Mouse (Mus musculus): ENCODE measurements around the gene Coq6. TPM values are rescaled to one million over a fixed set of nuclear protein-coding genes. Genes with fewer than 3 reads are reported as not detected.

Gene Coq6
- polyA plus RNA-seq, 1 experiment from 2014 or later: 43.6 TPM

GRCm38 (mm10) chr12:84400068-84400467 lies 38.6 kb downstream of the Coq6 start:
- no peaks in the 10 kb centered on the region for H3K27me3 ChIP-seq (ENCODE audit: control insufficient read depth, insufficient read depth, low read length)
- H3K4me1 ChIP-seq (ENCODE audit: control insufficient read depth, insufficient read depth, low read length): peaks cover 11% of the 10 kb centered on the region; the same call in 1 of the 2 replicates
- ATAC-seq (ENCODE audit: insufficient read depth, low FRiP score): no peak
- H3K27ac ChIP-seq (ENCODE audit: low read length): peak overlapping the region; percentile 65
- WGBS: 54% methylated on average over 3 of the region's 3 CpGs
- no peak overlapping the region for H3K4me3 ChIP-seq (replicated peaks; ENCODE audit: low read length)
- no peaks in the 10 kb centered on the region for H3K9me3 ChIP-seq (replicated peaks; ENCODE audit: control insufficient read depth, low read length)
- H3K4me2 ChIP-seq (ENCODE audit: low read depth, low read length): no peak overlapping the region
- H3K36me3 ChIP-seq (ENCODE audit: control insufficient read depth, insufficient read depth, low read length): no peaks in the 10 kb centered on the region
- H3K9ac ChIP-seq (ENCODE audit: low read length): 0 out of 2 replicates have a peak overlapping the region, but pooled peaks have one; percentile 12

- ATAC-seq (ENCODE audit: insufficient read depth, low FRiP score): peak; percentile 68; the same call in 1 of the 2 replicates
- Histone ChIP-seq H3K4me3 (replicated peaks; ENCODE audit: low read length) (no peak overlapping the region), H3K9ac (ENCODE audit: low read length) (no peak overlapping the region), H3K4me2 (ENCODE audit: low read depth, low read length) (no peak overlapping the region), H3K27ac (ENCODE audit: low read length) (peak overlapping the region; percentile 64), H3K4me1 (ENCODE audit: control insufficient read depth, insufficient read depth, low read length) (peaks cover 11% of the 10 kb centered on the region; the same call in 1 of the 2 replicates), H3K27me3 (ENCODE audit: control insufficient read depth, insufficient read depth, low read length) (no peaks in the 10 kb centered on the region), H3K36me3 (ENCODE audit: control insufficient read depth, insufficient read depth, low read length) (no peaks in the 10 kb centered on the region), H3K9me3 (replicated peaks; ENCODE audit: control insufficient read depth, low read length) (no peaks in the 10 kb centered on the region)
- WGBS: 22% methylated on average over 3 of the region's 3 CpGs
These were observed 39.2 kb downstream of the Coq6 start for GRCm38 (mm10) chr12:84400653-84401052.

- Histone ChIP-seq H3K27ac (ENCODE audit: low read length) (no peak overlapping the region), H3K4me2 (ENCODE audit: low read depth, low read length) (no peak overlapping the region), H3K9ac (ENCODE audit: low read length) (no peak overlapping the region)
These were observed 41.5 kb downstream of the Coq6 start for GRCm38 (mm10) chr12:84402923-84403322.

DNA sequence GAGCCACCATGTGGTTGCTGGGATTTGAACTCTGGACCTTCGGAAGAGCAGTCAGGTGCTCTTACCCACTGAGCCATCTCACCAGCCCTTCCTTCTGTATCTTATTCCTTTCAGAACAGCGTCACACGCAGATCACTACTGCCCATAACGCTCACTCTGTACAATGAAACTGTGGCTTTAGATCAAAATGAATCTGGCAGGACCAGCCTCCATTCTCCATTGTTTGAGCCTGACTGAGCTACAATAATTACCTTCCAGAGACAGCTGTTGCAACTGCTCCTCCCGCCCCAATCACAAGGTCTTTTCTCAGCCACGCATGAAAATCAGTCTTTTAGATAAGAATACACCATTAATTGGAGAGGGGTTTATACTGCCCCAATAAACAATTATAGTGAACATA lies 43.1 kb downstream of the Coq6 start:
- no peak for ATAC-seq (ENCODE audit: insufficient read depth, low FRiP score)
- no peak overlapping the region for H3K4me2 ChIP-seq (ENCODE audit: low read depth, low read length)
- no peak overlapping the region for H3K4me3 ChIP-seq (replicated peaks; ENCODE audit: low read length)
- H3K9ac ChIP-seq (ENCODE audit: low read length): no peak overlapping the region
- H3K27me3 ChIP-seq (ENCODE audit: control insufficient read depth, insufficient read depth, low read length): no peaks in the 10 kb centered on the region
- H3K36me3 ChIP-seq (ENCODE audit: control insufficient read depth, insufficient read depth, low read length): no peaks in the 10 kb centered on the region
- no peak overlapping the region for H3K27ac ChIP-seq (ENCODE audit: low read length)
- 87% methylated on average over 6 of the region's 6 CpGs for WGBS
- no peaks in the 10 kb centered on the region for H3K9me3 ChIP-seq (replicated peaks; ENCODE audit: control insufficient read depth, low read length)
- H3K4me1 ChIP-seq (ENCODE audit: control insufficient read depth, insufficient read depth, low read length): peaks cover 8% of the 10 kb centered on the region; the same call in 1 of the 2 replicates

More at GRCm38 (mm10) chr12:84402923-84403322, 41.5 kb downstream of the Coq6 start:
- Histone ChIP-seq H3K36me3 (ENCODE audit: control insufficient read depth, insufficient read depth, low read length) (no peaks in the 10 kb centered on the region), H3K27me3 (ENCODE audit: control insufficient read depth, insufficient read depth, low read length) (no peaks in the 10 kb centered on the region), H3K4me3 (replicated peaks; ENCODE audit: low read length) (no peak overlapping the region), H3K9me3 (replicated peaks; ENCODE audit: control insufficient read depth, low read length) (no peaks in the 10 kb centered on the region), H3K4me1 (ENCODE audit: control insufficient read depth, insufficient read depth, low read length) (peaks cover 11% of the 10 kb centered on the region; the same call in 1 of the 2 replicates)
- ATAC-seq (ENCODE audit: insufficient read depth, low FRiP score): no peak
- 64% methylated on average over 9 of the region's 9 CpGs for WGBS

DNA sequence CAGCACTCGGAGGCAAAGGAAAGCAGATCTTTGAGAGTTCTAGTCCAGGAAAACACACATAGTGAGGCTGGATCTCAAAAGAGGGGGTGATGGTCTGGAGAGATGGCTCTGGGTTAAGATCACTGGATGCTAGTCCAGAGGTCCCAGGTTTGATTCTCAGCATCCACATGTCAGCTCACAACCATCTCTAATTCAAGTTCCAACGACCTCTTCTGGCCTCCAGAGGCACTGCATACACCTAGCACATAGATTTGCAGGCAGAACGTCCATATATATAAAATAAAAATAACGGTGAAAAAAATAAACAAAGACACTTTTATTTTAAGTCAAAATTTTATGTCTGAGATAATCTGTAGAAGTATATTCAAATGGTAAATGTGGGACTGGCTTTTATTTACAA lies 45.8 kb downstream of the Coq6 start:
- Histone ChIP-seq H3K4me1 (ENCODE audit: control insufficient read depth, insufficient read depth, low read length) (peaks cover 2% of the 10 kb centered on the region; the same call in 1 of the 2 replicates), H3K4me2 (ENCODE audit: low read depth, low read length) (no peak overlapping the region), H3K27me3 (ENCODE audit: control insufficient read depth, insufficient read depth, low read length) (no peaks in the 10 kb centered on the region), H3K9ac (ENCODE audit: low read length) (no peak overlapping the region), H3K4me3 (replicated peaks; ENCODE audit: low read length) (no peak overlapping the region), H3K36me3 (ENCODE audit: control insufficient read depth, insufficient read depth, low read length) (no peaks in the 10 kb centered on the region), H3K9me3 (replicated peaks; ENCODE audit: control insufficient read depth, low read length) (no peaks in the 10 kb centered on the region), H3K27ac (ENCODE audit: low read length) (no peak overlapping the region)
- 54% methylated on average over 4 of the region's 4 CpGs for WGBS
- ATAC-seq (ENCODE audit: insufficient read depth, low FRiP score): no peak

- WGBS: 1% methylated on average over 50 of the region's 52 CpGs
- ATAC-seq (ENCODE audit: insufficient read depth, low FRiP score): peak; percentile 57; the same call in 1 of the 2 replicates
- no peaks in the 10 kb centered on the region for H3K9me3 ChIP-seq (replicated peaks; ENCODE audit: control insufficient read depth, low read length)
These were observed 46.7 kb downstream of the Coq6 start for GRCm38 (mm10) chr12:84407874-84408818.

GRCm38 (mm10) chr12:84408819-84409507 lies 47.5 kb downstream of the Coq6 start, which contains the start of the genes Entpd5 and Bbof1:
Gene Entpd5 (minus strand): TSS chr12:84409029.
Gene Bbof1 (plus strand): TSS chr12:84409071.
- Histone ChIP-seq H3K4me3 (replicated peaks; ENCODE audit: low read length) (peak within 1 kb of the TSS; percentile 88), H3K4me1 (ENCODE audit: control insufficient read depth, insufficient read depth, low read length) (peaks cover 2% of the 10 kb centered on the region; the same call in 1 of the 2 replicates), H3K4me2 (ENCODE audit: low read depth, low read length) (peak within 1 kb of the TSS; percentile 85), H3K9ac (ENCODE audit: low read length) (peak within 1 kb of the TSS; percentile 89), H3K9me3 (replicated peaks; ENCODE audit: control insufficient read depth, low read length) (no peaks in the 10 kb centered on the region), H3K27ac (ENCODE audit: low read length) (peak within 1 kb of the TSS; percentile 80), H3K36me3 (ENCODE audit: control insufficient read depth, insufficient read depth, low read length) (no peaks in the 10 kb centered on the region), H3K27me3 (ENCODE audit: control insufficient read depth, insufficient read depth, low read length) (no peaks in the 10 kb centered on the region)
- peak; percentile 95 for ATAC-seq (ENCODE audit: insufficient read depth, low FRiP score)
- 1% methylated on average over 62 of the region's 63 CpGs for WGBS

More at GRCm38 (mm10) chr12:84407874-84408818, 46.7 kb downstream of the Coq6 start:
- H3K36me3 ChIP-seq (ENCODE audit: control insufficient read depth, insufficient read depth, low read length): no peaks in the 10 kb centered on the region
- H3K4me1 ChIP-seq (ENCODE audit: control insufficient read depth, insufficient read depth, low read length): peaks cover 2% of the 10 kb centered on the region; the same call in 1 of the 2 replicates
- no peaks in the 10 kb centered on the region for H3K27me3 ChIP-seq (ENCODE audit: control insufficient read depth, insufficient read depth, low read length)
- H3K4me3 ChIP-seq (replicated peaks; ENCODE audit: low read length): peak overlapping the region; percentile 88
- H3K27ac ChIP-seq (ENCODE audit: low read length): peak overlapping the region; percentile 80
- H3K4me2 ChIP-seq (ENCODE audit: low read depth, low read length): peak overlapping the region; percentile 85
- H3K9ac ChIP-seq (ENCODE audit: low read length): peak overlapping the region; percentile 89

GRCm38 (mm10) chr12:84416834-84417604 lies 55.6 kb downstream of the Coq6 start, which contains the start of gene Rnf113a2:
Gene Rnf113a2 (plus strand): TSS chr12:84417196.
- Histone ChIP-seq H3K4me3 (replicated peaks; ENCODE audit: low read length) (peak within 1 kb of the TSS; percentile 68), H3K36me3 (ENCODE audit: control insufficient read depth, insufficient read depth, low read length) (no peaks in the 10 kb centered on the region), H3K27ac (ENCODE audit: low read length) (peak within 1 kb of the TSS; percentile 44; the same call in 1 of the 2 replicates), H3K27me3 (ENCODE audit: control insufficient read depth, insufficient read depth, low read length) (no peaks in the 10 kb centered on the region), H3K9me3 (replicated peaks; ENCODE audit: control insufficient read depth, low read length) (no peaks in the 10 kb centered on the region), H3K4me1 (ENCODE audit: control insufficient read depth, insufficient read depth, low read length) (0 out of 2 replicates have a peak, but pooled peaks cover 3% of the 10 kb centered on the region), H3K9ac (ENCODE audit: low read length) (peak within 1 kb of the TSS; percentile 84), H3K4me2 (ENCODE audit: low read depth, low read length) (peak within 1 kb of the TSS; percentile 90)
- 3% methylated on average over 50 of the region's 50 CpGs for WGBS
- ATAC-seq (ENCODE audit: insufficient read depth, low FRiP score): peak; percentile 90
